Mouse (Mus musculus) embryonic facial prominence, embryonic 14.5 days (tissue): ENCODE data around the gene Ttc7. TPM values are rescaled to one million over a fixed set of nuclear protein-coding genes. Genes with fewer than 3 reads are reported as not detected.

Experiments used
- ATAC-seq: fragments of 200-750 bp; cut with Nextera tagmentation; 2 replicates; pipeline ENCODE4 v1.8.0; 2017; ENCODE audit warnings: low read depth, moderate number of reproducible peaks, moderate TSS enrichment
- DNase-seq: peaks from one replicate; pipeline ENCODE4 v3.0.0-alpha.2; 2015; ENCODE audit warnings: low spot score
- H3K27ac ChIP-seq: fragments of 300-500 bp; sonication (generic); replicated peaks from 2 replicates; pipeline ENCODE4 v1.5.1; 2014; ENCODE audit warnings: low read depth, mild to moderate bottlenecking, low read length, moderate library complexity
- H3K27me3 ChIP-seq: fragments of 300-500 bp; sonication (generic); replicated peaks from 2 replicates; pipeline ENCODE4 v1.6.1; 2014; ENCODE audit warnings: low read length; ENCODE audit not compliant: control insufficient read depth, insufficient read depth
- H3K36me3 ChIP-seq: fragments of 300-500 bp; sonication (generic); 2 replicates; pipeline ENCODE4 v1.6.1; 2014; ENCODE audit warnings: low read length, mixed read lengths; ENCODE audit not compliant: control insufficient read depth, insufficient read depth
- H3K4me1 ChIP-seq: fragments of 300-500 bp; sonication (generic); 2 replicates; pipeline ENCODE4 v1.6.1; 2014; ENCODE audit warnings: antibody characterized with exemption, low read length; ENCODE audit not compliant: control insufficient read depth, insufficient read depth
- H3K4me2 ChIP-seq: fragments of 300-500 bp; sonication (generic); 2 replicates; pipeline ENCODE4 v1.6.1; 2014; ENCODE audit warnings: low read depth, mild to moderate bottlenecking, low read length, moderate library complexity, mixed read lengths
- H3K4me3 ChIP-seq: fragments of 300-500 bp; sonication (generic); 2 replicates; pipeline ENCODE4 v1.5.1; 2014; ENCODE audit warnings: low read depth, mild to moderate bottlenecking, low read length
- H3K9ac ChIP-seq: fragments of 300-500 bp; sonication (generic); 2 replicates; pipeline ENCODE4 v1.6.1; 2014; ENCODE audit warnings: low read depth, mild to moderate bottlenecking, low read length, moderate library complexity, mixed read lengths
- H3K9me3 ChIP-seq: fragments of 300-500 bp; sonication (generic); 2 replicates; pipeline ENCODE4 v1.6.1; 2016; ENCODE audit warnings: low read length; ENCODE audit not compliant: control insufficient read depth
- WGBS: fragments of 180-500 bp; shearing (Covaris S2); extraction: QIAGEN DNeasy Blood & Tissue Kit; methylation state at CpG from one replicate; pipeline ENCODE4 v1.1.7; 2014; 5-methylcytosine and 5-hydroxymethylcytosine counted together
- polyA plus RNA-seq: library from polyadenylated mRNA; unstranded; fragments of >200 nt; fragmentation: Nextera tagmentation; extraction: Ambion mirVana; gene quantifications from 2 replicates; pipeline ENCODE4 v1.2.1, GENCODE M21; 2014

Gene Ttc7
- polyA plus RNA-seq, 1 experiment from 2014 or later = 10.2 TPM

DNA sequence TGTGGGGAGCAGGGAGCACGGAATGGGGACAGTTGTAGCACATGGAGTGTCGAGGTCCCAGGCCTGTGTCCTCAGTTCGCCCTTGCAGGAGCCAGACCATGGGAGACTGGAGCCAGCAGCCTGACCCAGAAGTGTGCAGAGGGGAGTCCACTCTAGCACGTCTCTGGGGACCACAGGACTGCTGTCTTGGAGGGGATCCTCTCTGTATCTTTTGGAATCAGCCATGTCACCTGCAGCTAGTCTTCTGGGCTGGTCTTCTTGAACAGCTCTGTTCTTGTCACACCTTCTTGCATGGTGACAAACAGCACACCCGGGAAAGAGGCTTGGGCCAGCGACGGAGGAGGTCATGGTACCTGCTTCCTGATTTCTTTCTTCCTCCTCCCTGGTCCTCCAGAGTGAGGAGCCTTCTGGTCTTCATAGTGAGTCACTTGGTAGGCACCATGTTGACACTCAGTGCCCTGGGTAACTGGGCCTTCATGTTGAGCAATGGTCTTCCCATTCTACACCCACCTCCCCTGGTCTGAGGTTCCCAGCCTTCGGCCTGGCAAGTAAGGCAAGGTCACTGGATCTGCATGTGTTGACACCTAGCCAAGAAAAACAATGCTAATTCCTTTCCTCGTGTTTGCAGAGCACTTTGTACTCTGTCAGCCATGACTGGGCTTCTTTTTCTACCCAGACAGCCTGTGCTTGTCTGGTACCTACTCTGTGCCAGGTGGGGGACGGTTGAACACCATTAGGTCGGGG, 21.6 kb downstream of the Ttc7 start:
- ATAC-seq = no peak
- H3K36me3 ChIP-seq = no peaks in the 10 kb centered on the region

DNA sequence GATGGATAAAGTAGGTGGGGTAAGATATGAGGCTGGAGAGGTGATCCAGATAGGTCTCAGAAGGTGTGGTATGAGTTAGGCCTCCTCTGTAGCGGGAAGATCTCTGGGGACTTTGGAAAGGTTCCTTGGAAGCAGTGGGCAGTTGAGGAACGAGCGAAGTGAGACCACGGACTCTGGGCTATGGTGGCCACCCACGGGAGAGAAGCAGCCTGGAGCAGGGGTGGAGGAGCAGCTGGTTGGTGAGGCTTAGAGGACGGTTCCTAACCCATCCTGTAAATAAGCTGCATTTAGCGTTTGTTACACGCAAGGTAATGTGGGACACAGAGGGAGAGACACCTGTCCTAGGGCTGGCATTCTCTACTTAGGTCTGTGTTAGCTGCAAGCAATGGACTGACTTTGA, 22.4 kb downstream of the Ttc7 start:
- Histone ChIP-seq H3K27me3 (no peaks in the 10 kb centered on the region), H3K9ac (no peak overlapping the region), H3K4me3 (no peak overlapping the region), H3K27ac (no peak overlapping the region), H3K36me3 (no peaks in the 10 kb centered on the region), H3K4me2 (no peak overlapping the region), H3K9me3 (no peaks in the 10 kb centered on the region), H3K4me1 (no peaks in the 10 kb centered on the region)
- 88% methylated on average over 8 of the region's 8 CpGs for WGBS
- no peak for DNase-seq
- no peak for ATAC-seq

More for the DNA sequence above, 21.6 kb downstream of the Ttc7 start:
- H3K4me2 ChIP-seq = no peak overlapping the region
- H3K9ac ChIP-seq = no peak overlapping the region
- H3K4me3 ChIP-seq = no peak overlapping the region
- H3K27ac ChIP-seq = no peak overlapping the region
- H3K4me1 ChIP-seq = peaks cover 1% of the 10 kb centered on the region; the same call in 1 of the 2 replicates
- WGBS = 74% methylated on average over 11 of the region's 11 CpGs
- no peak for DNase-seq
- no peaks in the 10 kb centered on the region for H3K27me3 ChIP-seq
- H3K9me3 ChIP-seq = no peaks in the 10 kb centered on the region

DNA sequence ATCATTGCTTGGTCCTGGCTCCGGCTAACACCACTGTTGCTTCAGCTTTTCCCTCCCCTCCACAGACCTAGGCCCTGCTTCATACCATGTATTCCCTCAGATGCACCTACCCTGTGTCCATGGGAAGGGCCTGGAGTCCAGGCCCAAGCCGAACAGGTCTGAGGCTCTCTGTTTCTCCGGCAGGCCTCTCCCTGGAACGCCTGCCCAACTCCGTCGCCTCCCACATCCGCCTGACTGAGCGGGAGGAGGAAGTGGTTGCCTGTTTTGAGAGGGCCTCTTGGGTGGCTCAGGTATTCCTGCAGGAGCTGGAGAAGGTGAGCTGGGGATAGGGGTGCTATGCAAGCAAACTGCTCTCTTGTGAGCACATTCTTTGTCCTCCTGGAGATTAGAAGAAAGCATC, 24.1 kb downstream of the Ttc7 start:
- ATAC-seq = peak; percentile 23; the same call in 1 of the 2 replicates
- Histone ChIP-seq H3K4me1 (no peaks in the 10 kb centered on the region), H3K27me3 (no peaks in the 10 kb centered on the region), H3K4me2 (no peak overlapping the region), H3K4me3 (no peak overlapping the region), H3K27ac (no peak overlapping the region), H3K9ac (no peak overlapping the region), H3K36me3 (no peaks in the 10 kb centered on the region), H3K9me3 (no peaks in the 10 kb centered on the region)
- DNase-seq = no peak
- 78% methylated on average over 8 of the region's 8 CpGs for WGBS

DNA sequence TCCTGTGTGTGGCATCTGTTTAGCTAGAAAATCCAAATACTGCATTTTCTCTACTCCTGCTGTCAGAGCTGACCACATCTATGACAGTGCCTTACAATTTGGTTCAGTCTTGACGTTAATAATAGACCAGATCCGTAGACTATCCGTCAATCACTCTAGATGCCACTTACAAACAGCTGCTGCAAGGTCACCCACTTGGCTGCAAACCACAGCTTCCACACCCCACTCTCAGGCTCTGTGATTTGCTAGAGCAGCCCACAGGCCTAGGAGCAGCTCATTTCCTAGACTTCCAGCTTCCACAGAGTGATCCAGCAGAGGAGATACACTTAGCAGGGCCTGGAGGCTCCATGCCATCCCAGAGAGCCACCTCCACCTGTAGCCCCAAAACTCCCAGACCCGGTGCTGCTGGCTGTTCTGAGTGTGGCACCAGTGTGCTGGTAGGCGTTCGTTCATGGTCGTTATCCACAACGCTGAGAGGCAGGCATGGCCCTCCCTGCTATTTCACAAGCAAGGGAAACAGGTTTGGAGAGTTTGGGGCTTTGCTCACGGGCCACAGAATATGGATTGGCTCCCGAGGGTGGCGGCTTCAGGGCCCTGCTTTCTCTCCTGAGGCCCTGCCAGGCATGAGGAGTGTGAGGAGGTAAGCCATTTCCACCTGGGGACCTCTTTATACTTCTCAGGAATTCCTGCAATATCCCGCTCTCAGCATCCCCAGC, 26.5 kb downstream of the Ttc7 start:
- WGBS = 76% methylated on average over 12 of the region's 12 CpGs
- no peak overlapping the region for H3K27ac ChIP-seq
- no peak overlapping the region for H3K9ac ChIP-seq
- 0 out of 2 replicates have a peak, but pooled peaks cover 5% of the 10 kb centered on the region for H3K4me1 ChIP-seq
- no peak overlapping the region for H3K4me3 ChIP-seq
- H3K4me2 ChIP-seq = no peak overlapping the region
- no peaks in the 10 kb centered on the region for H3K9me3 ChIP-seq
- H3K27me3 ChIP-seq = no peaks in the 10 kb centered on the region
- ATAC-seq (peak; percentile 17; the same call in 1 of the 2 replicates), DNase-seq (peak; percentile 49)
- H3K36me3 ChIP-seq = no peaks in the 10 kb centered on the region

DNA sequence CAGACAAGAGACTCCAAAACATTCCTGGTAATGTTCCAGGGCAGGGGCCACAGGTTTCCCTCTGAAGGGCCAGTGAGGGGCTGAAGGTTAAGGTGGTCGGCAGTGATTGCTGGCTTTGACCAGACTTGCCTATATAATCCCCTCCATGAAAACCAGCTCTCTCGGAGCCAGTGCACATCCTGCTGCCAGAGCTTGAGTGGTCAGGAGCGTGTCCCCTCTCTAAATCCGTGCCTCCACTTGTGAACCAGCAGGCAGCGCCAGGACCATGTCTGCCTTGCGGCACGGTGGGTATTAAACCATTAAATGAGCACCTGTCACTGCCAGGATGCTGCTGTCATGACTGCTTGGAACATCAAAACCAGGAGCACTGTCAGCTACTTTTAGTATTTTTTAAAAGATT, 27.8 kb downstream of the Ttc7 start:
- Histone ChIP-seq H3K27ac (no peak overlapping the region), H3K4me3 (no peak overlapping the region), H3K9ac (no peak overlapping the region), H3K9me3 (no peaks in the 10 kb centered on the region), H3K4me2 (no peak overlapping the region), H3K27me3 (no peaks in the 10 kb centered on the region), H3K4me1 (0 out of 2 replicates have a peak, but pooled peaks cover 5% of the 10 kb centered on the region), H3K36me3 (no peaks in the 10 kb centered on the region)
- DNase-seq (no peak), ATAC-seq (no peak)
- 81% methylated on average over 7 of the region's 7 CpGs for WGBS

DNA sequence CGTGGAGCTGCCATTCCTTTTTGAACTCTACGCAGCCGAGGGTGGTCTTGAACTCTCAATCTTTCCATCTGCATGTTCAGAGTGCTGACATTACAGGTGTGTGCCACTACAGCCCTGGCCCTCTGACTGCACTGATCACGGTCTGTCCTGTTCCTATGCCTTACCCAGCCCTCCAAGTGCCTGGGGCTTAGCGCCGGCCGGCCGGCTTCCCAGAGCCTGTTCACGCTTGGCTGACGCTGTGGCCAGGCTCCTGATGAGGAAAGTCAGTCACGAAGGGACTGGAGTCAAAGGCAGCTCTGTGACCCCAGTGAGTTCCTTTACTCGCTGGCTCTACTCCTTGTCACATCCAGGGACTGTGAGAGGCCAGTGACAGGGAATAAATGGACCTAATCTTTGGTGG, 29.7 kb downstream of the Ttc7 start:
- Histone ChIP-seq H3K9me3 (no peaks in the 10 kb centered on the region), H3K36me3 (no peaks in the 10 kb centered on the region), H3K4me1 (0 out of 2 replicates have a peak, but pooled peaks cover 5% of the 10 kb centered on the region), H3K9ac (no peak overlapping the region), H3K27ac (no peak overlapping the region), H3K27me3 (no peaks in the 10 kb centered on the region; the same call in 1 of the 2 replicates), H3K4me2 (no peak overlapping the region), H3K4me3 (no peak overlapping the region)
- ATAC-seq = no peak
- 41% methylated on average over 12 of the region's 12 CpGs for WGBS
- DNase-seq = no peak

DNA sequence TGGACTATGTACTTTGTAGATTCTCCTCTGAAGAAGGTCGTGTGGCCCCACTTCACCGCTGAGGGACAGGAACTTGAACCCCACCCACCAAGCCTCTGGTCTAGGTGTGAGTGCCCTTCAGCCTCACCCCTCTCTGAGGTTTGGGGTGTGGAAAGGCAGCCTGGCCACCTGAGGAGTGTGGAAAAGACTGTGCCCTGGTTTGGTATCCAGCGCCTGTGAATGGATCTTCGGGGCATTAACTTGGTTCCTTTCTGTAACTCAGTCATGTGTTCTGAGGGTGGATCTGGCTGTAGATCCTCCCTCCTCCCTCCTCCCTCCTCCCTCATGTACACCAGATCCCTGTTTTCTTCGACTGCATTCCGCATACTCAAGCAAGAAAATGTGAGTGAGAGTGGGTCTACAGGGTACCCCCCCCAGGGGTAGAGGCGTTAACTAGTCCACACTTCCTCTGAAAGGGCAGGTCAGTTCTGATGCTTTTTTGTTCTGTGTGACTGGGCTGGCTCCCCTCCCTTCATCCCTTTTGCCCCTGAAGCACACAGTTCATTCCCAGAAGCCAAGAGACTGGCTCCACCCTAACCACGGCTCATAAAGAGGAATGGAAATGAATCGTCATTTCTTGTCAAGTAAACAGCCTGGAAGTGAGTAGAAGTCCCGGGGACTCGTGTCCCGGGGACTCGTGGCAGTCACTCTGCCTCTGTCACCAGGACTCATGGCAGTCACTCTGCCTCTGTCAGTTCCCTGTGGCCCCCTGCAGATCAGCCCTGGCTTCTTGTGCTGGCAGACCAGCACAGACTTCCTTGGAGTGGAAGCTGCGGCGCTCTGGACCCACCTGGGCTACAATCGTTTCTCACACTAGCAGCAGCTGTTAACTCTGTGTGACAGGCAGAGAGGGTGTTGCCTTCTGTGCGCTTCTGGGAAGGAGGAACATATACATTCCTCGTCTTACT, 30.5 kb downstream of the Ttc7 start:
- 33% methylated on average over 18 of the region's 18 CpGs for WGBS
- no peak overlapping the region for H3K9ac ChIP-seq

DNA sequence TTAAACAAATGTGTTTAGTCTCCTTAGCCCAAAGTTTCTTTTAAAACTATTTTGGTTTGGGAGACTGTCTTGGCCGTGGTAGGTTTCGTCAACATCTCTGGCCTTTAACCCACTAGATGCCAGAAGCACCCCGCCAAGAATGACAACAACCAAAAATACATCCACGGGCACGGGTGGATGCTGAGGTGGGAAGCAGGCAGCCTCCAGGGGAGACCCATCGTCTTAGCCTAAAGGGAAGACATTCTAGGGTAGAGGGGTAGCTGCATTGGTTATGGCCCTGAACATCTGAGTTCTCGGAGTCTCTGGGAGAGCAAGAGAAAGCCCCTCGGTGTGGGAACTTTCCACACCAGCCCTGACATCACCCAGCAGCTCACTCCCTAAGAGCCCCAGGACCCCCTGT, 31.4 kb downstream of the Ttc7 start:
- 68% methylated on average over 8 of the region's 8 CpGs for WGBS
- no peak overlapping the region for H3K4me3 ChIP-seq
- H3K9ac ChIP-seq = no peak overlapping the region
- no peaks in the 10 kb centered on the region for H3K9me3 ChIP-seq
- DNase-seq (no peak), ATAC-seq (no peak)
- no peak overlapping the region for H3K27ac ChIP-seq
- H3K27me3 ChIP-seq = no peaks in the 10 kb centered on the region; the same call in 1 of the 2 replicates
- 0 out of 2 replicates have a peak, but pooled peaks cover 5% of the 10 kb centered on the region for H3K4me1 ChIP-seq
- no peak overlapping the region for H3K4me2 ChIP-seq
- no peaks in the 10 kb centered on the region for H3K36me3 ChIP-seq

More for the DNA sequence above, 30.5 kb downstream of the Ttc7 start:
- Histone ChIP-seq H3K4me3 (no peak overlapping the region), H3K27me3 (no peaks in the 10 kb centered on the region; the same call in 1 of the 2 replicates), H3K4me2 (peak overlapping the region; percentile 18), H3K27ac (0 out of 2 replicates have a peak overlapping the region, but pooled peaks have one; percentile 22), H3K9me3 (no peaks in the 10 kb centered on the region), H3K4me1 (0 out of 2 replicates have a peak, but pooled peaks cover 5% of the 10 kb centered on the region), H3K36me3 (no peaks in the 10 kb centered on the region)
- ATAC-seq (no peak), DNase-seq (no peak)
